Mouse (Mus musculus): ENCODE measurements around the gene Prr7.

Gene Prr7

GRCm38 (mm10) chr13:55508531-55508930 is 44.5 kb downstream of the Prr7 start:
- 92% methylated on average over 10 of the region's 10 CpGs for WGBS

GRCm38 (mm10) chr13:55510332-55510667 is 46.2 kb downstream of the Prr7 start:
- 55% methylated on average over 3 of the region's 3 CpGs for WGBS

GRCm38 (mm10) chr13:55510668-55511491 is 46.8 kb downstream of the Prr7 start:
- WGBS, result 28% methylated on average over 6 of the region's 6 CpGs

GRCm38 (mm10) chr13:55511492-55511861 is 47.4 kb downstream of the Prr7 start:
- whole genome bisulfite sequencing, result 51% methylated on average over 5 of the region's 5 CpGs

GRCm38 (mm10) chr13:55512379-55513031 is 48.4 kb downstream of the Prr7 start:
- WGBS, result 3% methylated on average over 25 of the region's 25 CpGs

GRCm38 (mm10) chr13:55513111-55513748 is 49.2 kb downstream of the Prr7 start, which contains the start of gene Pdlim7:
Gene Pdlim7, minus strand, starts transcription at chr13:55513676.
- WGBS, result under 1% methylated on average over 55 of the region's 55 CpGs

- WGBS, result 34% methylated on average over 9 of the region's 9 CpGs
Observed at GRCm38 (mm10) chr13:55513828-55514227, 49.8 kb downstream of the Prr7 start.

GRCm38 (mm10) chr13:55516955-55517354 is 52.9 kb downstream of the Prr7 start:
- WGBS, result 3% methylated on average over 5 of the region's 5 CpGs

- WGBS, result 51% methylated on average over 4 of the region's 4 CpGs
Observed at GRCm38 (mm10) chr13:55519606-55520005, 55.5 kb downstream of the Prr7 start.

GRCm38 (mm10) chr13:55522730-55523129 is 58.7 kb downstream of the Prr7 start:
- 64% methylated on average over 8 of the region's 8 CpGs for WGBS
